Mouse (Mus musculus) limb, embryonic 15.5 days (tissue): ENCODE data around the gene Fas. TPM values are rescaled to one million over a fixed set of nuclear protein-coding genes. Genes with fewer than 3 reads are reported as not detected.

Source experiments
- ATAC-seq: fragments of 200-750 bp; cut with Nextera tagmentation; 2 replicates; pipeline ENCODE4 v1.8.0; 2017; ENCODE audit warnings: low read depth, moderate TSS enrichment; ENCODE audit not compliant: insufficient number of reproducible peaks, low FRiP score, low TSS enrichment
- H3K27ac ChIP-seq: fragments of 300-500 bp; sonication (generic); 2 replicates; pipeline ENCODE4 v1.5.1; 2015; ENCODE audit warnings: moderate library complexity, mild to moderate bottlenecking, inconsistent platforms
- H3K27me3 ChIP-seq: fragments of 300-500 bp; sonication (generic); 2 replicates; pipeline ENCODE4 v1.6.1; 2015; ENCODE audit warnings: inconsistent platforms
- H3K36me3 ChIP-seq: fragments of 300-500 bp; sonication (generic); 2 replicates; pipeline ENCODE4 v1.6.1; 2015; ENCODE audit warnings: inconsistent platforms
- H3K4me1 ChIP-seq: fragments of 300-500 bp; sonication (generic); 2 replicates; pipeline ENCODE4 v1.6.1; 2015; ENCODE audit warnings: inconsistent platforms
- H3K4me2 ChIP-seq: fragments of 300-500 bp; sonication (generic); 2 replicates; pipeline ENCODE4 v1.6.1; 2015; ENCODE audit warnings: mild to moderate bottlenecking, inconsistent platforms
- H3K4me3 ChIP-seq: fragments of 300-500 bp; sonication (generic); 2 replicates; pipeline ENCODE4 v1.5.1; 2015; ENCODE audit warnings: mild to moderate bottlenecking, inconsistent platforms
- H3K9ac ChIP-seq: fragments of 300-500 bp; sonication (generic); 2 replicates; pipeline ENCODE4 v1.6.1; 2015; ENCODE audit warnings: inconsistent platforms
- H3K9me3 ChIP-seq: fragments of 300-500 bp; sonication (generic); 2 replicates; pipeline ENCODE4 v1.6.1; 2016; ENCODE audit warnings: inconsistent platforms
- WGBS: fragments of 180-500 bp; shearing (Covaris S2); methylation state at CpG from one replicate; pipeline ENCODE4 v1.1.7; 2015; 5-methylcytosine and 5-hydroxymethylcytosine counted together
- polyA plus RNA-seq: library from polyadenylated mRNA; unstranded; fragments of >200 nt; fragmentation: Nextera tagmentation; extraction: Ambion mirVana; gene quantifications from 2 replicates; pipeline ENCODE4 v1.2.1, GENCODE M21; 2015

Gene Fas
- 7.0 and 7.3 TPM in 2 replicates for polyA plus RNA-seq

DNA sequence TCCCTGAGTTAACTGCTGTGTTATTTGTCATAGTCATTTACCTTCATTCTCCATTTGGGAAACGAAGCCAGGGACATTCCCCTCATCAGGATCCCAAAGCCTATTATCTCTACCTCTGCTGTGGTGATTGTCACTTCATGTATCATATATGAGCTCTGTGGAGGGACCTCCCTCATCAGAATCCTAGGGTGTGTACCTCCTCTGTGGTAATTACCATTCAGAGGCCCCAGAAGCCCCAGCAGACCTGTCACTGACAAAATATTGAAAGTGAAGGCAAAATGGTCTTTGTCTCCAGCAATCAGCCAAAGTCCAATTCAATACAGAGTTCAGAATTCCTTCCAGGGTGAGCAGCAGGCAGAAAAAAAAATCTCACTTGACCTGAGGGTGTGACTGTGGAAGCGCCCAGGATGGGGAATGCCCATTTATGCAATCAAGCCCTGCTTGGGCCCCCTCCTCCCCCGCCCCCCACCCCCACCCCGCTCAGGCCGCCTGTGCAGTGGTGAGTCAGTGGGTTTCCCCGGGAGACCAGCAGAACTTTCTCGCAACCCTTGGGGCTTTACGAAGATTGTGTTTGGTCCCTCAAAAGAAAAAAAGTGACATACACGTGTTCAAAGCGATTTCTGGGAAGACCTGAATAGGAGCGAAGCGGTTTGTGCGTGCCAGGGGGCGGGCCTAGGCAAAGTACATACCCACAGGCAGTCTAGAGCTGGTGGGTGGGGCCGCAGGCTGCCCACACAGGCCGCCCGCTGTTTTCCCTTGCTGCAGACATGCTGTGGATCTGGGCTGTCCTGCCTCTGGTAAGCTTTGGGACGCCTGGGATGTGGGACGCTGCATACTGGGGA lies at the start of gene Fas:
TSS of gene Fas (plus strand) at position 719 of the 842 bp plus-strand sequence.
- peak; percentile 83 for ATAC-seq
- Histone ChIP-seq H3K4me3 (peak within 1 kb of the TSS; percentile 47), H3K9ac (peak within 1 kb of the TSS; percentile 33; the same call in 1 of the 2 replicates), H3K27me3 (0 out of 2 replicates have a peak, but pooled peaks cover 3% of the 10 kb centered on the region), H3K27ac (no peak within 1 kb of the TSS), H3K4me1 (peaks cover 14% of the 10 kb centered on the region), H3K4me2 (peak within 1 kb of the TSS; percentile 85), H3K9me3 (no peaks in the 10 kb centered on the region), H3K36me3 (no peaks in the 10 kb centered on the region)
- WGBS: 4% methylated on average over 19 of the region's 19 CpGs

DNA sequence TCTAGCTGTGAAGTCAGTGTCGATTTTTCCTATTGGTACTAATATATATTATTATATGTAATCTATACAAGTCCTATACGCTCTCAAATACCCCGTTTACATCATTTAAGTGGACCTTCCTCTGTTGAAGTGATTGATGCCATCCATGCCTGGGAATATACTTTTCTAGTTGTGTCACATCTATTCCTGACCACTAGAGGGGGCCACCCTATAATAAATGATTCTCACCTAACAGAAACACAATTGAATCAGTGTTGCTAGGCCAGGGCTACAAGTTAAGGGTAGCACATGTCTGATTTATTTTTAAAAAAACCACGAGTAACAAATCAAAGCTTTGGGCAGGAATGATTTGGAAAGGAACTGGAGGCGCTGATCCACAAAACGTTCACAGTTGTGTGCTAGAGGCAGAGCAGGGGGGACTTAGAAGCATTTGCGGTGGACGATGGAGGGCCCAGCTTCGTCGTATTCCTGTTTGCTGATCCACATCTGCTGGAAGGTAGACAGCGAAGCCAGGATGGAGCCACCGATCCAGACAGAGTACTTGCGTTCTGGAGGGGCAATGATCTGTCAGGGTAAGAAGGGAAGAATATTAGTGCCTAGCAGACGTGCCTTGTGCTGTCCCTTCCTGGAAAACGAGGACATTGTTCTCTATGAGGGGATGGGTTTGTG lies 49.1 kb upstream of the Fas start:
- Histone ChIP-seq H3K4me2 (no peak overlapping the region), H3K36me3 (peaks cover 16% of the 10 kb centered on the region; the same call in 1 of the 2 replicates), H3K9ac (no peak overlapping the region), H3K27ac (no peak overlapping the region), H3K4me3 (no peak overlapping the region), H3K9me3 (no peaks in the 10 kb centered on the region), H3K27me3 (no peaks in the 10 kb centered on the region), H3K4me1 (0 out of 2 replicates have a peak, but pooled peaks cover 3% of the 10 kb centered on the region)
- no peak for ATAC-seq
- 67% methylated on average over 15 of the region's 15 CpGs for WGBS

DNA sequence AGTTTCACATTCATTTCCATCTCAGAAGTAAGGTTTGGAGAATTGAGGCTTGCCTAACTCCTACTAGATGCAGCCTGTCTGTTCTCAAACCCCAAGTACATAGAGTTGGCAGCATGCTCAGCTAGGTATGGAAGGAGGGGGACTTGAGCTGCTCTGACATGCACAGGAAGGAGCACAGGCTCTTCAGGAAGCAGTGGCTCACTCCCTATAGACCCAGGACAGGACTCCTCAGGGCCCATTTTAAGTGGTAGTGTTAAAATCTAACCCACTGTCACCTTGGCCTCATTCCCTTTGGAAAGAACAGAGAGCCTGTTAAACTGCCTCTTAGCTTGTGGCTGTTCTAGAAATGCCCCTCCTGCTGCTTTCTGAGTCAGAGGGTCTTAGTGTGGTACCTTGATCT lies 47.5 kb upstream of the Fas start:
- Histone ChIP-seq H3K4me1 (0 out of 2 replicates have a peak, but pooled peaks cover 3% of the 10 kb centered on the region), H3K9me3 (no peaks in the 10 kb centered on the region), H3K27ac (no peak overlapping the region), H3K9ac (no peak overlapping the region), H3K4me2 (no peak overlapping the region), H3K36me3 (peaks cover 7% of the 10 kb centered on the region; the same call in 1 of the 2 replicates), H3K27me3 (no peaks in the 10 kb centered on the region), H3K4me3 (no peak overlapping the region)
- ATAC-seq: no peak

DNA sequence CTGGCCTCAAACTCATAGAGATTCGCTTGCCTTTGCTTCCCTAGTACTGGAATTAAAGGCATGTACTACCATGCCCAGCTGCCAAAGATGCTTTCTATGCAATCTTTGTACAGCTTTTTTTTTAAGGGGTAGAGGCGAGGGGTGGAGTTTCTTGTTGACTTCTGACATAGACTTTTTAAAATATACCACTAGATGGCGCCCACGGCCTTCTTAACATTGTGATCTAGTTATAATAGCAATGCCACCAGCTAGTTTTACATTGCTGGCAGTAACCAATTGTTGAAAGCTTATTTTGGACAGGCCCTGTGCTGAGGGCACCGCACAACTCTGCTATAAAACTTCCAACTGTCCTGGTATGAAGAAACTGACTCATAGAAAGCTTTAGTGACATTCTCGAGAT lies 46.4 kb upstream of the Fas start:
- Histone ChIP-seq H3K27me3 (no peaks in the 10 kb centered on the region), H3K36me3 (0 out of 2 replicates have a peak, but pooled peaks cover 1% of the 10 kb centered on the region), H3K27ac (no peak overlapping the region), H3K4me1 (0 out of 2 replicates have a peak, but pooled peaks cover 3% of the 10 kb centered on the region), H3K9me3 (no peaks in the 10 kb centered on the region), H3K4me2 (no peak overlapping the region), H3K9ac (no peak overlapping the region), H3K4me3 (no peak overlapping the region)
- 12% methylated on average over 6 of the region's 6 CpGs for WGBS
- no peak for ATAC-seq

DNA sequence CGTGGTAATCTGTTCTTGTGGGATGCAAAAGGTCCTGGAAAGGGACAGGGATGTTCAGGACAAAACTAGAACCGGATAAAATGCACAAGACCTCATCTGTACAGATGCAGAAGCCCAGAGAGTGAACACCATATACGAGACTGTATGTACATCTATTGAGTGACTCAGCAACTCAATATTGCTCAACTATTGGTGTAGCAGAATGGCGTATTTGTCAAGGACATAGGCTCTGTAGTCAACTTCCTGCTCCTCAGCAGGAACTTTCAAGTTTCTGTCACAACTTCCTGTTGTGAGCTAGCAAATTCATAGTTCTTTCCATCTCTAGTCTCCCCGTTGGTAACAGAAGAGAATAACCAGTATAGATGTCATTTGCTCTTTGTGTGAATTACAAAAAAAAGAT lies 41.9 kb upstream of the Fas start:
- H3K27ac ChIP-seq: no peak overlapping the region
- 83% methylated on average over 5 of the region's 5 CpGs for WGBS
- peaks cover 3% of the 10 kb centered on the region; the same call in 1 of the 2 replicates for H3K4me1 ChIP-seq
- H3K9ac ChIP-seq: no peak overlapping the region
- no peak overlapping the region for H3K4me2 ChIP-seq
- H3K36me3 ChIP-seq: no peaks in the 10 kb centered on the region
- H3K4me3 ChIP-seq: no peak overlapping the region
- H3K9me3 ChIP-seq: no peaks in the 10 kb centered on the region
- no peak for ATAC-seq
- no peaks in the 10 kb centered on the region for H3K27me3 ChIP-seq

DNA sequence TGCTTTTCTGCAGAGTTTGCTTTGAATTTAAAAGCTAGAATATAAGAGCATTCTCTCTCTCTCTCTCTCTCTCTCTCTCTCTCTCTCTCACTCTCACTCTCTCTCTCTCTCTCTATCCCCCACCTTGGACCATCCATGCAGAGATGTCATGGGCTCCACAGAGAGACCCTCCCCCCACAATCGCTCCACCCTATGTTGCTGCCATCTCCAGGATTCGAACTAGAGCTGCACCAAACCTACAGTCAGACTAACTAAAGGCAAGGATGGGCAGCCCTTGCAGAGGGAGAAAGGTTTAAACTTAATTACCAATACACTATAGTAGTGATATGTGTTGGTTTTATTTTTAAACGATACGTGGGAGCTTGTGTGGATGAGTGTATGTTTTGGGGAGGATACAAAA lies 39.8 kb upstream of the Fas start:
- H3K9me3 ChIP-seq: no peaks in the 10 kb centered on the region

DNA sequence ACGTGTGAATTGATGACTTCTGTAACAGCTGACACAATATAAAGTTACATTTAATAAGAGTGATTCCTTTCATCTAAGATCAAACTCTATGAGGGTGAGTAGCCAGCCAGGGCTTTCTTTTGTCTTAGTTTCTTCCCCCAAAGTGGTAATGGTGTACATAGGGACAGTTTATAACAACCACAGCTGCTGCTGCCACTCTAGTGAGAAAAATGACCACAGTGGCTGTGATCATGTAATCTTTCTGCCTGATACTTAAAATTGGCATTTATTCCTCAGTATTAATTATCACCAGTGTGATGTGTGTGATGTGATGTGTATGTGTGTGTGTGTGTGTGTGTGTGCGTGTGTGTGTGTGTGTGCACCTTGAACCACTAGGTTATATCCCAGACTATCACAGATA lies 38.6 kb upstream of the Fas start:
- Histone ChIP-seq H3K9me3 (no peaks in the 10 kb centered on the region), H3K27me3 (no peaks in the 10 kb centered on the region), H3K4me2 (no peak overlapping the region), H3K4me1 (peaks cover 13% of the 10 kb centered on the region; the same call in 1 of the 2 replicates), H3K27ac (no peak overlapping the region), H3K36me3 (no peaks in the 10 kb centered on the region), H3K9ac (no peak overlapping the region), H3K4me3 (no peak overlapping the region)
- 68% methylated on average over 2 of the region's 2 CpGs for WGBS
- no peak for ATAC-seq

More for the DNA sequence above, 39.8 kb upstream of the Fas start:
- Histone ChIP-seq H3K36me3 (no peaks in the 10 kb centered on the region), H3K4me1 (peaks cover 13% of the 10 kb centered on the region; the same call in 1 of the 2 replicates), H3K27me3 (no peaks in the 10 kb centered on the region), H3K27ac (no peak overlapping the region), H3K9ac (no peak overlapping the region), H3K4me2 (no peak overlapping the region), H3K4me3 (no peak overlapping the region)
- no peak for ATAC-seq
- 68% methylated on average over 4 of the region's 4 CpGs for WGBS

DNA sequence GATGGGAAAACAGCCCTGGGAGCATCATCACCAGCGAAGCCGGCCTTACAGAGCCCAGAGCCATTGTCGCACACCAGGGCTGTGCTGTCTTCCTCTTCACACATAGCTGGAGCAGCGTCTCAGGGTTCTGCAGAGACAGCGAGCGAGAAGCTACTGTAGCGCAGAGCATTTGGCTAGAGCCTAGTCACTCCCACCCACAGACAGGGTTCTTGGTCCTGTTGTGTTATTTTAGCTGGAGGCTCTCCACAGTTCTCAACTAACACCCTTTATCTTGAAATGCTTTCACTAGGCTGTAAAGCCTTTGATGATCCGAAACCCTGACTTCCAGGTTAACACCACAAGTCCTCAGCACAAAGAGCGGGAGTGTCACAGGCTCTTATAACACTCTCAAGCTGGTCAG lies 38.0 kb upstream of the Fas start:
- Histone ChIP-seq H3K9me3 (no peaks in the 10 kb centered on the region), H3K4me2 (no peak overlapping the region), H3K27ac (no peak overlapping the region), H3K4me1 (peaks cover 13% of the 10 kb centered on the region; the same call in 1 of the 2 replicates), H3K36me3 (no peaks in the 10 kb centered on the region), H3K9ac (no peak overlapping the region), H3K27me3 (no peaks in the 10 kb centered on the region), H3K4me3 (no peak overlapping the region)
- 65% methylated on average over 9 of the region's 9 CpGs for WGBS
- no peak for ATAC-seq

DNA sequence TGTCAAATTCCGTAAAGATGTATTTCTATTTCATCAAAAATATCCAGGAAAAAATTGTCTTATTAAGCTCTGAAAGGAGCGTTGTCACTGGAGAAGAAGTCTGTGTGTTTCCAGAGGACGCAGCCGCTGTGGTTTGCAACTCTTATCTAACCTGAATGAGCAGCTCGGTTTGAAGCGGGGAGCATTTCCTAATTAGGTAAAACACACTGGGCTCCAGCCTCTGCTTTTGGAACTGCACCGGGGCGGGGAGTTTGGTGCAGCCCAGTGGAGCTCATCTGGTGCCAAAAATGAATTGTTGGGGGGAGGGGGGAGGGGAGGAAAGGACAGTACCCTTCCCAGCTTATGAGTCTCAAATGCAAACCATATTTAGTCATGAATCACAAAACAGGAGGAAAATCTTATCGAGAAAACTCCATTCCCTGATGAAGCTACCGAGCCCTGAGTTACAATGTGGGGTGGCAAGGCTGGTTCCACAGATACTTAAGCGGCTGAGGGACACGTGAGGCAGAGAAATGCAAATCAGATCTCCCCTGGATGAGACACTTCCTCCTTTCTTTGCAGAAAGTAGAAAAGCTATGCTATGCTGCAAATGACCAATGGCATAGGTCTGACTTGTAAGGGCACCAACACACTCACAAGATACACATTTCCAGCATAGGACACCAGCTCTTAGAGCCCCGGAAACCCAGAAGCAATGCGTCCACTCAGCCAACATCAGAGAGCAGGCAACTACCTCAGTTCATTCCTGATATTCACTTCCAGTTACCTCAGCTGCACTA lies 36.2 kb upstream of the Fas start:
- peak overlapping the region; percentile 25 for H3K4me3 ChIP-seq
- no peaks in the 10 kb centered on the region for H3K36me3 ChIP-seq
- no peak overlapping the region for H3K9ac ChIP-seq
- WGBS: 34% methylated on average over 14 of the region's 14 CpGs
- H3K9me3 ChIP-seq: no peaks in the 10 kb centered on the region
- H3K4me1 ChIP-seq: peaks cover 13% of the 10 kb centered on the region; the same call in 1 of the 2 replicates
- peak overlapping the region; percentile 57 for H3K27ac ChIP-seq
- no peaks in the 10 kb centered on the region for H3K27me3 ChIP-seq
- peak overlapping the region; percentile 29 for H3K4me2 ChIP-seq
- ATAC-seq: 0 out of 2 replicates have a peak, but pooled peaks have one; percentile 41

DNA sequence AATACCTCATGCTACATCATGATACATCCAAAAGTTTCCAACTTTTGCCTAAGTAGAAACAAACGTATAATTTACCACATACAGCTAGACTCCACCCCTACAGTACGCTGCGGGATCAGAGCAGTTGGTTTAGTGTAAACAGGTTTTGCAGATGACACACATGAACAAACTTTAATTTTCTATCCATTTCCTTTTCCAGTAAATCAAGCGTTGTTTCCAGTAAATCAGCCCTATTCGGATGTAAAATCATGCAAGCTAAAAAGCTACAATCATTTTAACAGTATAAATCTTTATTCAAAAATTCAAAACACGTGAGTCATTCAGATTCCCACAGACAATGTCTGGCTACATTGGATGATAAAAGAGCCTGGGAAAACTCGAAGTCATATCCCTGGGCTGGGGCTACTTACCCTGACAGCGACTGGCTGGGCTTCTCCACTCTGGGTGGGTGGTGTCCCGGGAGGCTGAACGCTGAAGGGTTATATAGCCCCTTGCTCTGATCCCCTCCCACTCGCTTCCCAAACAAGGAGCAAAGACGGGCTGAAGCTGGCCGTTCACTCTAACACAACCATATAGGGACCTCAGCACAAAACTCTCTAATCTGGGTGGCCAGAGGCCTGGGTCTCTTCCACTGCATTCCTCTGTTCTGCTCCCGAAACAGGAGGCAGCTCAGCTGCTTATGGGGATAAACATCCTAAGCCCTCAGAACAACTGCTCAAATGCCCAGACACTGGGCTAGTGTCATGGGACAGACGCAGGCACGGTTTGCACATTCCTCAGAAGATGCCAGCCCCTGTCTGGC lies 35.4 kb upstream of the Fas start, which contains the start of gene Acta2:
TSS of gene Acta2 (minus strand) at position 711 of the 802 bp plus-strand sequence.
- H3K9ac ChIP-seq: no peak within 1 kb of the TSS
- peak; percentile 78 for ATAC-seq
- H3K4me1 ChIP-seq: peaks cover 13% of the 10 kb centered on the region; the same call in 1 of the 2 replicates
- no peaks in the 10 kb centered on the region for H3K36me3 ChIP-seq
- H3K27ac ChIP-seq: peak within 1 kb of the TSS; percentile 57
- H3K4me3 ChIP-seq: peak within 1 kb of the TSS; percentile 25
- 21% methylated on average over 16 of the region's 16 CpGs for WGBS
- H3K4me2 ChIP-seq: peak within 1 kb of the TSS; percentile 29
- no peaks in the 10 kb centered on the region for H3K27me3 ChIP-seq
- no peaks in the 10 kb centered on the region for H3K9me3 ChIP-seq

DNA sequence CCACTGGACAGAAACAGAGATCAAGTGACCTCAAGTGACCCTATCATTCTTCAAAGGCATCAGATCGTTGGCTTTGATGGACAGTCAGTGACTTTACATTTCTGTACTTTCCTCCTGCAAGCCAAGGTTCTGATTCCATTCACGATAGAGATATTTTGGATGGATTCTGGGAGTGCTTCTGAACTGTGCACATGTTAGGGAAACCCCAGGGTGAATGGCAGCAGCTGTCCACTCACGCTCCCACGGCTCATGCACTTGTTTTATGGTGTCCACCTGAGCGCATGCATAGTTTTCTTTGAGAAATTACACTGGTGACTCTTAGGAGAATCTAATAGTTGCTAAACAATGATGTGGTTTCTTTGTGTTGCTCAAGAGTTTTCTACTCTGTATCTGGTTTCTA lies 34.3 kb upstream of the Fas start:
- ATAC-seq: no peak
- 69% methylated on average over 5 of the region's 5 CpGs for WGBS
- no peak overlapping the region for H3K27ac ChIP-seq
- H3K4me1 ChIP-seq: peaks cover 13% of the 10 kb centered on the region; the same call in 1 of the 2 replicates
- H3K4me2 ChIP-seq: no peak overlapping the region
- no peaks in the 10 kb centered on the region for H3K36me3 ChIP-seq
- H3K4me3 ChIP-seq: no peak overlapping the region
- no peaks in the 10 kb centered on the region for H3K9me3 ChIP-seq
- H3K9ac ChIP-seq: no peak overlapping the region
- H3K27me3 ChIP-seq: no peaks in the 10 kb centered on the region
